Mouse (Mus musculus): ENCODE measurements around the gene Wdhd1.

- peak; percentile 33; the same call in 1 of the 2 replicates for TF ChIP-seq CTCF (IDR thresholded peaks at IDR 0.05; ENCODE audit: control insufficient read depth, insufficient read depth, insufficient replicate concordance, low read depth, low read length)
- TF ChIP-seq POLR2A (IDR thresholded peaks at IDR 0.05; ENCODE audit: control insufficient read depth, low read depth, low read length) = no peak
These were observed 82.6 kb downstream of the Wdhd1 start for GRCm38 (mm10) chr14:47194096-47194495.

All from testis, adult 2 months (tissue).